Mouse (Mus musculus): ENCODE data around the gene Col4a3bp.

DNA sequence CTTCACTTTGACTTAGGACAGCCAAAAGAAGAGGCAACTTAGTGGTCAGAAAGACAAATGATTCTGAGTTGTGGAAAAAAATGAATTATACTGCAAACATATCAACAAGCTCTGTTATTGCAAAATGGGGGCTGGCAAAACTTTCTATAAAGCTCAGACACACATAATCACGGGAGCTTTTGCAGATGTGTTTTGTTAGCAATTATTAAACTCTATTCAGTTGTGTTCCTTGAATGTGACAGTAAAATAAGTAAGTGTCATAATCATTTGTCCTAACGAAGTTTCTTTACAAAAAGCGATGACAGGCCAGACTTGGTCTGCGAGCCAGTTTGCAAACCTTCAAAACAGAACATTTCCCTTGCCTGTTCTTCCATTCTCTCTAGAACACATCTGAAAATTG is 34.9 kb upstream of the Col4a3bp start:
- TF ChIP-seq CTCF (IDR thresholded peaks at IDR 0.05; ENCODE audit: borderline replicate concordance, extremely low read depth, insufficient read depth, insufficient read length) (no peak), POLR2A (IDR thresholded peaks at IDR 0.05; ENCODE audit: borderline replicate concordance, extremely low read depth, insufficient read depth, insufficient read length, poor library complexity, severe bottlenecking) (no peak)
